Mouse (Mus musculus) adrenal gland, adult (tissue): ENCODE measurements around the gene Tnfsf15.

Source experiments
- DNase-seq, 2 experiments: peaks; one replicate each; pipeline ENCODE4 v3.0.0; 2022 to 2023; ENCODE audit warnings: low spot score in 1 of 2; ENCODE audit not compliant: inconsistent age in 2 of 2

The Tnfsf15 gene

GRCm38 (mm10) chr4:63744693-63745171 lies at the start of gene Tnfsf15:
Gene Tnfsf15, minus strand, starts transcription at chr4:63745113.
- DNase-seq: peak; percentile 8 to 49

- no peak for DNase-seq
Measured at GRCm38 (mm10) chr4:63792328-63792727, 47.4 kb upstream of the Tnfsf15 start.

GRCm38 (mm10) chr4:63785466-63785865 lies 40.6 kb upstream of the Tnfsf15 start:
- DNase-seq: no peak

- DNase-seq: peak in 1 of 2 experiments; percentile 67
Measured at GRCm38 (mm10) chr4:63783826-63784225, 38.9 kb upstream of the Tnfsf15 start.

GRCm38 (mm10) chr4:63782970-63783613 lies 38.2 kb upstream of the Tnfsf15 start:
- no peak for DNase-seq

GRCm38 (mm10) chr4:63777223-63777622 lies 32.3 kb upstream of the Tnfsf15 start:
- no peak for DNase-seq

GRCm38 (mm10) chr4:63773306-63774090 lies 28.6 kb upstream of the Tnfsf15 start:
- DNase-seq: no peak

GRCm38 (mm10) chr4:63772514-63772913 lies 27.6 kb upstream of the Tnfsf15 start:
- DNase-seq: no peak

GRCm38 (mm10) chr4:63771291-63771690 lies 26.4 kb upstream of the Tnfsf15 start:
- DNase-seq: no peak

- no peak for DNase-seq
Measured at GRCm38 (mm10) chr4:63769161-63769560, 24.2 kb upstream of the Tnfsf15 start.

GRCm38 (mm10) chr4:63765050-63765449 lies 20.1 kb upstream of the Tnfsf15 start:
- no peak for DNase-seq

- no peak for DNase-seq
Measured at GRCm38 (mm10) chr4:63759931-63760330, 15.0 kb upstream of the Tnfsf15 start.

- no peak for DNase-seq
Measured at GRCm38 (mm10) chr4:63757527-63758154, 12.7 kb upstream of the Tnfsf15 start.

- DNase-seq: no peak
Measured at GRCm38 (mm10) chr4:63756072-63756471, 11.2 kb upstream of the Tnfsf15 start.

- no peak for DNase-seq
Measured at GRCm38 (mm10) chr4:63754467-63755020, 9.6 kb upstream of the Tnfsf15 start.

- DNase-seq: no peak
Measured at GRCm38 (mm10) chr4:63753855-63754254, 8.9 kb upstream of the Tnfsf15 start.

- peak; percentile 22 to 72 for DNase-seq
Measured at GRCm38 (mm10) chr4:63752687-63753523, 8.0 kb upstream of the Tnfsf15 start.

GRCm38 (mm10) chr4:63748061-63748730 lies 3.3 kb upstream of the Tnfsf15 start:
- DNase-seq: no peak

- no peak for DNase-seq
Measured at GRCm38 (mm10) chr4:63745271-63745670, 358 bp upstream of the Tnfsf15 start.

- DNase-seq: peak in 1 of 2 experiments; percentile 48
Measured at GRCm38 (mm10) chr4:63743660-63744059, 1.3 kb downstream of the Tnfsf15 start.
